Mouse (Mus musculus) cerebellum, adult 11-12 months (tissue): ENCODE measurements around the gene Plin3.
A peak's percentile ranks its signal among the peaks of the same experiment; 100 is the strongest.

Source experiments
- DNase-seq: peaks from one replicate; pipeline ENCODE4 v3.0.0; 2022

The Plin3 gene

GRCm38 (mm10) chr17:56292531-56293222 is at the start of gene Plin3:
Gene Plin3 (minus strand): TSS chr17:56292873.
- DNase-seq, result peak; percentile 54

GRCm38 (mm10) chr17:56340717-56341116 is 48.0 kb upstream of the Plin3 start:
- DNase-seq, result peak; percentile 84

GRCm38 (mm10) chr17:56338909-56339308 is 46.2 kb upstream of the Plin3 start:
- no peak for DNase-seq

- no peak for DNase-seq
These were observed 45.1 kb upstream of the Plin3 start for GRCm38 (mm10) chr17:56337791-56338190.

GRCm38 (mm10) chr17:56337190-56337589 is 44.5 kb upstream of the Plin3 start:
- peak; percentile 76 for DNase-seq

- no peak for DNase-seq
These were observed 40.3 kb upstream of the Plin3 start for GRCm38 (mm10) chr17:56332987-56333386.

- no peak for DNase-seq
These were observed 38.6 kb upstream of the Plin3 start for GRCm38 (mm10) chr17:56331256-56331655.

GRCm38 (mm10) chr17:56330345-56330744 is 37.7 kb upstream of the Plin3 start:
- no peak for DNase-seq

GRCm38 (mm10) chr17:56329267-56329666 is 36.6 kb upstream of the Plin3 start:
- no peak for DNase-seq

- peak; percentile 48 for DNase-seq
These were observed 33.8 kb upstream of the Plin3 start for GRCm38 (mm10) chr17:56326153-56327147.

- peak; percentile 100 for DNase-seq
These were observed 32.9 kb upstream of the Plin3 start, which contains the start of gene Kdm4b for GRCm38 (mm10) chr17:56325450-56326152. Gene Kdm4b (plus strand): TSS chr17:56326062.

GRCm38 (mm10) chr17:56324419-56324818 is 31.7 kb upstream of the Plin3 start:
- DNase-seq, result peak; percentile 58

GRCm38 (mm10) chr17:56309191-56309945 is 16.7 kb upstream of the Plin3 start:
- no peak for DNase-seq

- no peak for DNase-seq
These were observed 15.4 kb upstream of the Plin3 start for GRCm38 (mm10) chr17:56308088-56308487.

- no peak for DNase-seq
These were observed 13.2 kb upstream of the Plin3 start for GRCm38 (mm10) chr17:56305826-56306225.

- no peak for DNase-seq
These were observed 12.5 kb upstream of the Plin3 start for GRCm38 (mm10) chr17:56305156-56305555.

GRCm38 (mm10) chr17:56304718-56305117 is 12.0 kb upstream of the Plin3 start:
- DNase-seq, result peak; percentile 33

GRCm38 (mm10) chr17:56303847-56304586 is 11.3 kb upstream of the Plin3 start:
- DNase-seq, result peak; percentile 87

GRCm38 (mm10) chr17:56303160-56303846 is 10.6 kb upstream of the Plin3 start, which contains the start of gene Uhrf1:
Gene Uhrf1 (plus strand): TSS chr17:56303321.
- DNase-seq, result no peak

GRCm38 (mm10) chr17:56302363-56302996 is 9.8 kb upstream of the Plin3 start:
- no peak for DNase-seq
